In the genomic region with DNA sequence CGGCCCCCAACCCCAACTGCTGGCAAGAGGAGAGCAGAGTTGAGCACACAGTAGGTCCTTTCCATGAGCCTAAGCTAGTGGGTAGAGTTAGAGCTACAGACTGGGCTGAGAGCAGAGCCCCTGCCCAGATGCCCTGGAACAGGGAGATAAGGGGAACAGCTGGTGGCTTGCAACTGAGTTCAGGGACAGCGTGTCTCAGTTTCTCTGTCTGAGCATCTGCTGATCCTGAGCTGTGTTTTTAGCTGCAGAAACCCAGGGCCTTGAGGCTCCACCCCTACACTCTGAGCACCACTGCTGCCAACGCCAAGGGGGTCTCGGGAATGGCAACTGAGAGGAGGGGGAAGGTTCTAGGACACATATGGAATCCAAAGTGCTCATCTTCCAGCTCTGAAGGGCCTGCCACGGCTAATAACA, we compare ENCODE assay signal across 9 mouse cellular contexts.
DNase-seq lines count a peak whose midpoint lies in the region; ATAC-seq and TF ChIP-seq lines count a peak whose summit lies in the region.
"Had no signal": no experiment of that assay in that cellular context is flagged by ENCODE, and none has a peak within 500 bp of the region (broad histone marks: within the 10 kb centered on the region; RNA-seq: fewer than 3 reads in every experiment).

No protein-coding gene starts in this region.

- H3K4me3 ChIP-seq in heart, embryonic 12.5 days: no peak overlapping the region
- H3K4me3 ChIP-seq in forebrain, embryonic 14.5 days (ENCODE audit: low read depth, low read length): no peak overlapping the region
- no peak overlapping the region for H3K4me3 ChIP-seq in liver, embryonic 12.5 days

- no peak for TF ChIP-seq CTCF in brain, embryonic 14.5 days (IDR thresholded peaks at IDR 0.05; ENCODE audit: borderline replicate concordance, extremely low read depth, insufficient read depth, insufficient read length)

- whole genome bisulfite sequencing in heart, embryonic 12.5 days: 58% methylated on average over 5 of the region's 5 CpGs
- 26% methylated on average over 5 of the region's 5 CpGs for WGBS in forebrain, embryonic 14.5 days
- 32% methylated on average over 5 of the region's 5 CpGs for WGBS in liver, embryonic 12.5 days (ENCODE audit: insufficient replicate concordance)

- no peak for DNase-seq in heart, postnatal 14 days
- DNase-seq in brain, embryonic 14.5 days (ENCODE audit: low read depth): peak; percentile 58
- DNase-seq in forebrain, embryonic 14.5 days (ENCODE audit: low spot score): peak; percentile 42
- no peak for DNase-seq in urinary bladder, postnatal 10 days (ENCODE audit: low spot score)
- no peak for DNase-seq in retina, postnatal 1 day

- no peak overlapping the region for H3K4me2 ChIP-seq in heart, embryonic 12.5 days
- peak overlapping the region; percentile 64; the same call in 1 of the 2 replicates for H3K4me2 ChIP-seq in forebrain, embryonic 14.5 days (ENCODE audit: low read length)
- H3K4me2 ChIP-seq in liver, embryonic 12.5 days: no peak overlapping the region

- peaks cover 95% of the 10 kb centered on the region for H3K4me1 ChIP-seq in heart, embryonic 12.5 days (replicated peaks)
- H3K4me1 ChIP-seq in forebrain, embryonic 14.5 days (ENCODE audit: control insufficient read depth, insufficient read depth, low read length): peaks cover 90% of the 10 kb centered on the region
- H3K4me1 ChIP-seq in liver, embryonic 12.5 days: peaks cover 78% of the 10 kb centered on the region

- no peak for TF ChIP-seq POLR2A in brain, embryonic 14.5 days (IDR thresholded peaks at IDR 0.05; ENCODE audit: borderline replicate concordance, extremely low read depth, insufficient read depth, insufficient read length, poor library complexity, severe bottlenecking)

- H3K27ac ChIP-seq in heart, embryonic 12.5 days (ENCODE audit: poor library complexity, severe bottlenecking): peak overlapping the region; percentile 100
- peak overlapping the region; percentile 100 for H3K27ac ChIP-seq in forebrain, embryonic 14.5 days (ENCODE audit: low read depth, low read length)
- H3K27ac ChIP-seq in liver, embryonic 12.5 days: peak overlapping the region; percentile 79
- H3K27ac ChIP-seq: macrophage had no signal

- no peaks in the 10 kb centered on the region for H3K36me3 ChIP-seq in heart, embryonic 12.5 days
- no peaks in the 10 kb centered on the region for H3K36me3 ChIP-seq in forebrain, embryonic 14.5 days (ENCODE audit: control insufficient read depth, insufficient read depth, low read length)
- H3K36me3 ChIP-seq in liver, embryonic 12.5 days: no peaks in the 10 kb centered on the region

- intact Hi-C loops in heart, postnatal 14 days (cut with DNase I): loop anchor here (5.0 kb wide), 2 partner anchors 51 to 71 kb away; no protein-coding TSS in a partner anchor

- no peaks in the 10 kb centered on the region for H3K9me3 ChIP-seq in heart, embryonic 12.5 days (replicated peaks)
- no peaks in the 10 kb centered on the region for H3K9me3 ChIP-seq in forebrain, embryonic 14.5 days (replicated peaks; ENCODE audit: control insufficient read depth, low read length)
- no peaks in the 10 kb centered on the region for H3K9me3 ChIP-seq in liver, embryonic 12.5 days (replicated peaks)

- no peaks in the 10 kb centered on the region for H3K27me3 ChIP-seq in heart, embryonic 12.5 days (replicated peaks)
- no peaks in the 10 kb centered on the region for H3K27me3 ChIP-seq in forebrain, embryonic 14.5 days (replicated peaks; ENCODE audit: control insufficient read depth, insufficient read depth, low read length)
- peaks cover 68% of the 10 kb centered on the region for H3K27me3 ChIP-seq in liver, embryonic 12.5 days (replicated peaks)

- H3K9ac ChIP-seq in heart, embryonic 12.5 days: peak overlapping the region; percentile 82; the same call in 1 of the 2 replicates
- peak overlapping the region; percentile 77 for H3K9ac ChIP-seq in forebrain, embryonic 14.5 days (ENCODE audit: low read length)
- no peak overlapping the region for H3K9ac ChIP-seq in liver, embryonic 12.5 days

- no peak for ATAC-seq in heart, embryonic 12.5 days (ENCODE audit: insufficient number of reproducible peaks, low FRiP score)
- no peak for ATAC-seq in forebrain, embryonic 14.5 days
- ATAC-seq in liver, embryonic 12.5 days: no peak; the same call in 1 of the 2 replicates
- ATAC-seq in erythroblast, adult 5-6 weeks (replicated peaks; ENCODE audit: low FRiP score, poor library complexity, severe bottlenecking): no peak

Comparison
In these comparisons a context has a peak if more than half of its experiments do, and no peak if none do; other contexts are left out.
1. DNase-seq: peak in brain, embryonic 14.5 days (single experiment) and forebrain, embryonic 14.5 days (single experiment); none in heart, postnatal 14 days (0 of 2), urinary bladder, postnatal 10 days (single experiment) and retina, postnatal 1 day (single experiment).
2. Peak in every context shown above with its lines, with median percentiles within 50 percentile points of each other: H3K27ac ChIP-seq.